Mouse (Mus musculus) kidney, postnatal 4 days (tissue): ENCODE measurements around the gene Rassf4.
"Not testable (repeated sequence)": the region's sequence is repeated elsewhere in the genome, so short reads cannot be mapped to it uniquely, and the experiment has no call there.

Experiments used
- DNase-seq, 2 experiments: peaks; one replicate each; pipeline ENCODE4 v3.0.0; 2021; ENCODE audit warnings: mixed read lengths in 2 of 2

The Rassf4 gene

DNA sequence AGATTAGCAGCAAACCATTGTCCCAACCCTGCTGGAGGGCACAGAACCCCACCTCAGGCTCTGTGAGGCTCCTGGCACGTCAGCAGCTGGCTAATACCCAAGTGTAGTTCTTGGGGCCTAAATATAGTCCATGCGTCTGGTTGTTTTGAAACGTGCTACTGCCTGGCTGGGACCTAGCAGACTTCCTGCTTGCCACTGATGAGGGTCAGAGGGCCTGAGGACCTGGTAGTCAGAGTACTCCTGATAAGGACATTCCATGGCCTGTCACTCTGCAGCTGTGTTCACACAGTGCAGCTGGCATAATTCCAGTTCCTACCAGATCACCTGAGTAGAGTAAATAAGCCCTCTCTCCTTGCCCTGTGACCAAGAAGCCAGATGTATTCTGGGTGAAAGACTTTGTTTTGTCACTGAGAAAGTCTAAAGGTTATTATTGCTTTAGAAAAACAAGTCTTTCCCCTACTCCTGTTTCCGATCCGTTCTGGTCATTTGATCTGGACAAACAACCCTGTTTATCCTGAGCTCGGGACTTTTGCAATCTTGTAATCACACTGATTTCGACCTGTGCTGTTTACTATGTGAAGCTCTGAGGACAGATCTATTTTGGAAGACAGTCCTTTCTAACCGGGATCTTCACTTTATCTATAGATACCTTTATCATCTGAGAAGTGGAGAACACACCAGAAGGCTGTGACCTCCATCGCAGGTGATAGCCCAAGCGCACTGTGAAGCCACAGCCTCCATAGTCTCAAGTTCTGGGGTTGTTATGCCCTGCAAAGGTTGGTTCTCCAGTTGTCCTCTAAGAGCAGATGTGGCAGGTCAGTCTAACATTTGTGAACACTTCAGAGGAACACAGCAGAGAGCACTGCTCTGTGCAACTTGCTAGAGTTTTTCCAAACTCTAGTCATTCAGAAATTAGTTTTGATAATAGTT, 38.2 kb downstream of the Rassf4 start:
- peak; percentile 69 to 77 for DNase-seq

DNA sequence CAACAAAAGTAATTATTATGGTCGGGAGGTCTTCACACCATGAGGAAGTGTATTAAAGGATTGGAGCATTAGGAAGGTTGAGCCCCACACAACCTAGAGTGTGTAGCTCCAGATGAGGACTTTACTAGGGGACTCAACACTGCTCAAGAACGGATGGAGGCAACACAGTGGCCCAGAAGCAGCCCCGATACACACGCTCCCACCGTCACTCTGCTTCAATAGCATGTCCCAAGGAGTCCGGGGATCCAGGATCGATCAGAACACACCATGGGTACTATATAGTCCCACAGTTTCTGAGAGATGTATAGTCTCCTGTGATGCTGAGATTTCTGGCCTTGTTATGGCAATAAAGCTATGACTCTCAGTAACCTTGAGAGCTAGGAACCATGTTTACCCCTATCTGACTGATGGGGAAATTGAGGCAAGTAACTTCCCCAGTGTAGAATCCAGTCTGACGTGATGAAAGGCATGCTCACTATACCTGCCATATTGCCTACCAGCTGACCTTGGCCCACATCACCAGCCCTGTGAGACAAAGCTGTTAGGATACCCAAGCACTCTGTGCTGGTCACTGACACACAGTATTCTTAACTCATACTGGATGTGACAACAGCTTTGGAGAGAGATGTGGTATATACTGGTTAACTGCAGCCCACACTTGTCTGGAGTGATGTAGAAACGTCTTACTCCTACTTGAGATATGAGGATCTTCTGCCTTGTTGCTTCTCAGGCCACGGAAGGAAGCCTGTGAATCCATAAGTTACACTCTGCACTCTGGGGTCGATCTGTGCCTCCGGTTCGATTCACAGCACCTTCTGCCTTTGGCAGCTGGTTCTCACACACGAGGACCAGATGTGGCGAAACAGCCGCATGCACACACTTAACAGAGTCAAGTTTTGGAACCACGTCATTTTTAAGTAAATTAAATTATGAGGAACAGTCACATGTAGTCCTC, 39.7 kb downstream of the Rassf4 start:
- no peak for DNase-seq

DNA sequence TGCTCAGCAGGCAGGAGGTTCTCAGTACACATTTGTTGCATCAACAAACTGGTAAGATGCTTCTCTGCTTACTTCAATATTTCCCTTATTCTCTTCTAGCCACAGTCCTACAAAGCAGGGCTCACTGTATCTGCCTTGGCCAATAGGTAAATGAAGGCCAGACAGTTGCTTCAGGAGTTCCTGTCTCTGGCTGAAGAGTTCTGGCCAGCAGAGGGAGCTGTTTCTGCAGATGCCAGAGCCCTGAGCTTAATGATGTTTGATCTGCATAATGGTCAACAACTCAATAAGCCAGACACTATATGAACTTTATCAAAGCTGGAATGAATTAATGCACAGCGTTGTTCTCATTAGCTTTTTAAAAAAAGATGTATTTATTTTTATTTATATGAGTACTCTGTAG, 41.6 kb downstream of the Rassf4 start:
- peak; percentile 87 to 89 for DNase-seq

DNA sequence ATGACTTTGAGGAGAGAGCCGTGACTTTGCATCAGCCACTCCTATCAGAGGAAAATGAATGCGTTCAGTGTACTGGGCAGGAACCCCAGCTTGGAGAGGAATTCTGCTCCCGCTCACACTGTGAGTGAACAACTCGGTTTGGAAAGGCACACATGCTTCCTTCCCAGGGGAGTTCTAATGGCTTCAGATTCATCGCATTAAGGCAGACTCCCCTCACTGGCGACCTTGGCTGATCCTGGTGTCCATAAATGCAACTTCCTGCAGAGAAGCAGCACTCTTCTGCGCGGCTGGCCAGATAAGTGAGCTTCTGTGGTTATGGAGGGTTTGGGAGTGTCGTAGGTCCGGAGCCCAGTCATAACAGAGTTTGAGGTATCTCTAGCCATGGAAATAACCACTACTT, 44.0 kb downstream of the Rassf4 start:
- no peak for DNase-seq

DNA sequence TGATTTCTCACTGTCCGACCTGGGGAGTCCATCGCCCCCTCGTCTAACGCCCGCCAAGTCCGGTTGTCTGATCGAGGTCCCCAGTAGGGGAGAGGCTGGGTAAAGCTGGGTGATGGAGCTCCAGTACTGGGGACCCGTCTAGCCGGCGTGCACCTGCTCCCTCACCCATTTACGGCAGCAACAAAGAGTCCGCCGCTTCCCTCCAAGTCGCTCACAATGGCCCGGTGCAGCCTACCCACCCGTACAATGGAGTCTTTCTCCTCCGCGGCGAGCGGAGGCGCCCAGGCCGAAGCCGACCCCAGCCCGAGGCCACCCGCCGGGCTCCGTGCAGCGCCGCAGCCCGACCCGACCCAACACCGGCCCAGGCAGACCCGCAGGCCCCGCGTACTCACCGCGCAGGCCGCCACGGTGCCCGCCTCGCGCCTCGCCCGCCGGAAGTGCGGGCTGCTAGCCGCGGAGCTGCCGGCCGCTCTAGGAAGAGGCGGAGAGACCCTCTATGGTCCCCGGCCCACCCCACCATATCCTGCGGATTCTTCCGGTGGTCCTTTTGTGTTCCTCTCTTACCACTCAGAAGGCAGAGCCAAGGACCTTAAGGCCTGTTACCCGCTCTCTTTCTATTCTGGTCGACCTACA, 45.1 kb downstream of the Rassf4 start, which contains the start of gene Zfp422:
Zfp422 (minus strand) TSS at position 461 of the 633 bp plus-strand sequence.
- peak; percentile 86 to 91 for DNase-seq

DNA sequence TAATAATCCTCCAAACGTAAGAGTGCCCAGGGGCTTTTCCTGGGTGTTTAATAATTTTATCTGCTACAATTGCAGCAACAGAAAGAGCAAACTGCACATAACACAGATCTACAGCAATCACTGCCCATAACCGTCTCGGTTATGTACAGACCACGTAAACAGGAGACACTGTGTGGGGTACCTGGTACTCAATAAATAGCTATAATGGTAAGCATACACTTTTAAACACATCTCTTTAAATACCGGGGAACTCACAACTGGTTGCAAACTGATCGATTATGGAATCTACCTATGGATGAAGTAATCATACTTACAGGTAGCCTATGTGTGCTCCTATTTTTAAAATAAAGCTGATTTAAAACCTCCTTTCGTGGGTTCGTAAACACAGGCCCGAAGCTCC, 45.7 kb downstream of the Rassf4 start:
- DNase-seq = no peak

DNA sequence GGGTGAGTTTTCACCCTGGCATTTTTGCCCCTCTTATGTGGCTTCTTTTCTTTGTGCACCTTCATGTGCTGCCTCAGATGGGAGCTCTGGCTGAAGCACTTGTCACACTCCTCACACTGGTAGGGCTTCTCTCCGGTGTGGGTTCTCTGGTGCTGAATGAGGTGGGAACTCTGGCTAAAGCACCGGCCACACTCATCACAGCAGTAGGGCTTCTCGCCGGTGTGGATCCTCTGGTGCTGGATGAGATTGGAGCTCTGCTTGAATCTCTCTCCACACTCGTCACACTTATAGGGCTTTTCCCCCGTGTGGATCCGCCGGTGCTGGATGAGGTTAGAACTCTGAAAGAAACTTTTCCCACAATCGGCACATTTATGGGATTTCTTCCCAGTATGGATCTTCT, 47.3 kb downstream of the Rassf4 start:
- not testable (repeated sequence) for DNase-seq

DNA sequence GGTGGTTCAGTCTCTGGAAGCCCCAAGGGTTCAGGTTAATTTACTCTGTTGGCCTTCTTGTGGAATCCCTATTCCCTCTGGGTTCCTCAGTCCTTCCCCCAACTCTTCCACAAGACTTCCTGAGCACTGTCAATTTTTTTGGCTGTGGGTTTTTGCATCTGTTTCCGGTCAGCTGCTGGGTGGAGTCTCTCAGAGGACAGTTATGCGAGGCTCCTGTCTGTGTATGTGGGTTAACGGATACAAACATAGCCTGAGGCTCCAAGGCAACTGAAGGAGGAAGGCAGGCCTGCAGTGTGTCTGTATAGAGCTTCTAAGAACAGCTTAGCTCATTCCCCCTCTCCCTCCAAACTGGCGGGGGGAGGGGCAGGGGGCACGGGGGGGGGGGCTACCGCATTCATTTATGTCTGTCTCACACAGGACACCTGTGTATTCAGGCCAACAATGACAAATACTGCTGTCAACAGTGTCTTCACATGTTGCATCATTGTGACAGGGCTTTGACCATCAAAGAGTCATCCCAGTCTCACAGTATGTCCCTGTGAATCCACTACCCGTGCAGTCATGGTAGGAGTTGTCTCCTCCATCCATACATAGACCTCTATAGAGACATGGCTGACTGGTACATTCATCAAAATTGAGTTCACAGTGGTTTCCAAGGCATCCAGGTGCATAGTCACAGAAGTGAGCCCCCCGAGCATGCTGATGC, 52.3 kb downstream of the Rassf4 start:
- DNase-seq = no peak

DNA sequence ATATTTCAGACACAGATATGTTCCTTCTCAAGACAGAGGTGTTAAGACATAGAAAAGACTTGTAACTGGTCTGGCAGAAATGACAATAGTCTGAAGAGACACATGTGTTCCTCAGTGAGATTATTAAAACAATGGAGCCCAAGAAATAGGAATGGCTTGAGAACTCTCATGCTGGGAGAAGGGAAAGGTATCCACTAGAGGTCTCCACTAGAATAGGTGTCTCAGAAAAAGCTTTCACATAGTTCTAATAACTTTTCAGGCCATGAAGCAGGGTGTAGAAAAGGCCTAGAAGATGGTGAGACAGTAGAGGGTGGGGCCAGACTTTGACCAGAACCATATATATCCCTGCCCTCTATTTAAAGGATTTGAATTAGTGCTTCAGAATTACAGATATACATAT, 55.7 kb downstream of the Rassf4 start:
- no peak for DNase-seq

DNA sequence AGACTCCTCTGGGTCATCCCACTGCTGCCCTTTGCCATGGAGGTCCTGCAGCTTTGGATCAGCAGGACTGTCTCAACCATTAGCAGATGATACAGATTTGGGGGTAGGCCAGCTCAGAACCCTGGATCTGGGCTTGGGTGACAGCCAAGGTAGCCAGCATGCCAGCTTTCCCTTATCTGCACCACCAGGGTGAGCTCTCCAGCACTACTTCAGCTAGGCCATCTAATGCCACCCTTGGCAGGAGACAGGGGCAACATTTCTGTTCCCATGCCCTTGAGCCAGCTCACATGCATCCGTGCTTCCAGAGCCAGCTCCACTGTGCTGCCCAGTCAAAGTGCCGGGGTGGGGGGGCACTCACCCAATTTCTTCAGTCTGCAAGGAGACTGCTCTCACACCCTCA, 58.0 kb downstream of the Rassf4 start:
- no peak for DNase-seq

DNA sequence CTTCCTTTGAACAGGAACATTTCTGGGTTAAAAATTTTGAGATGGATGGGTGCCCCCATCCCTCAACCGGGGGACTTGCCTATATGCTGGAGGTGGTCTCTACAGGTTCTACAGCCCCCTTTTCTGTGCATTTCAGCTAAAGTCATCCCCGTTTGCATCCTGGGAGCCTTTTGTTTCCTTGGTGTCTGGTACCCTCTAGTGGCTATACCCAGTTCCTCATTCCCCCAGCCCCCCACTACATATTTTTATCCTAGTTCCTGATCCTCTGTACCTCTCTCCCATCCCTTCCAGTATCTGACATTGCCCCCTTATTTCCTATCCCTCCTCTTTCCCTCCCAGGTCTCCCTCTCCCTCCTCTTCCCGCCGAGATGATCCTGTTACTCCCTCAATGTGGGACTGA, 66.5 kb downstream of the Rassf4 start:
- no peak for DNase-seq

DNA sequence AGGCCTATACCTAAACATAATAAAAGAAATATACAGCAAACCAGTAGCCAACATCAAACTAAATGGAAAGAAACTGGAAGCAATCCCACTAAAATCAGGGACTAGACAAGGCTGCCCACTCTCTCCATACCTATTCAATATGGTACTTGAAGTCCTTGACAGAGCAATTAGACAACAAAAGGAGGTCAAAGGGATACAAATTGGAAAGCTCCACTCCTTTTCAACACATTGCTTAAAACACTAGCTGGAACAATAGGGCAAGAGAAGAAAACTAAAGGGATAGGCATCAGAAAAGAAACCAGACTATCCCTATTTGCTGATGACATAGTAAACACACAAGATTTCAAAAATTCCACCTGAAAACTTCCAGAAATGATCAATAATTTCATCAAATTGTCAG, 72.8 kb downstream of the Rassf4 start:
- DNase-seq = not testable (repeated sequence)

DNA sequence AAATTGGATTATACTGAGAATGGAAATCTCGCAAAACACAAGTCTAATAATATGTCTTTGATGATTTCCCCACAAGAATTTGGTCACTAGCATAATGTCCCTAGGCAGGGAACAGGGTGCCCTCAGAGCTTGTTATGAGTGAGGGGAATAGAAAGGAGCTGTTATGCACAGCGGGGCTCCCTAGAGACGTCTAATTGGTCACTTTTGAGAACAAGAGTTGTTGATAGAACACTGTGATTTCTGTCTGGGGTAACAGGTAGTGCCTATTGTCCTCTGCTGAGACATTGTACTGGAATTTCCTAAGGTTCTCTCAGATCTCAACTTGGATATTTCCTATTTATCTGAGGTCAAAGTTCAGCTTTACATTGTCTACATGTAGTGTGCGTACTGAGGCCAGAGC, 89.7 kb downstream of the Rassf4 start, which contains the start of gene Olfr215:
Olfr215 (minus strand) TSS at position 101 of the 400 bp plus-strand sequence.
- no peak for DNase-seq
